Mouse (Mus musculus) cortical plate, adult 2 months (tissue): ENCODE data around the gene Ptprj.

Source experiments
- CTCF ChIP-seq: fragments of 200-500 bp; IDR thresholded peaks from 2 replicates; pipeline ENCODE4 v1.5.1; 2011; ENCODE audit warnings: mild to moderate bottlenecking, control low read depth, low read length; ENCODE audit not compliant: insufficient read depth; ENCODE audit errors: extremely low read depth
- POLR2A ChIP-seq: fragments of 200-500 bp; IDR thresholded peaks from 2 replicates; pipeline ENCODE4 v1.6.1; 2011; ENCODE audit warnings: mild to moderate bottlenecking, low read length, control low read depth; ENCODE audit not compliant: insufficient read depth; ENCODE audit errors: extremely low read depth

- TF ChIP-seq POLR2A (no peak), CTCF (no peak)
Observed at GRCm38 (mm10) chr2:90499002-90499401, 81.4 kb downstream of the Ptprj start.
